Comparison of ENCODE assay signal across 14 mouse cellular contexts in genomic region chr17:44244096-44244495, GRCm38 (mm10).
"Had no signal": no experiment of that assay in that cellular context is flagged by ENCODE, and none has a peak within 500 bp of the region (broad histone marks: within the 10 kb centered on the region; RNA-seq: fewer than 3 reads in every experiment).

No protein-coding gene starts in this region.

- ATAC-seq: midbrain, embryonic 15.5 days had no signal

- H3K4me3 ChIP-seq: megakaryocyte, embryonic 14.5 days; midbrain, embryonic 13.5 days; midbrain, embryonic 15.5 days; neural tube, embryonic 12.5 days; stomach, embryonic 15.5 days had no signal

- H3K27me3 ChIP-seq: midbrain, embryonic 15.5 days; neural tube, embryonic 12.5 days; stomach, embryonic 15.5 days had no signal

- H3K36me3 ChIP-seq: midbrain, embryonic 13.5 days; midbrain, embryonic 15.5 days; neural tube, embryonic 12.5 days; stomach, embryonic 15.5 days had no signal

- H3K27ac ChIP-seq: midbrain, embryonic 13.5 days; midbrain, embryonic 15.5 days; neural tube, embryonic 12.5 days; stomach, embryonic 15.5 days; stomach, postnatal 0 days had no signal

- H3K9ac ChIP-seq: lung, embryonic 14.5 days; midbrain, embryonic 13.5 days; midbrain, embryonic 15.5 days; neural tube, embryonic 12.5 days; stomach, embryonic 15.5 days had no signal

- H3K4me1 ChIP-seq: midbrain, embryonic 15.5 days; neural tube, embryonic 12.5 days; stomach, embryonic 15.5 days had no signal

- DNase-seq: lung, adult 18-20 months; lung, postnatal 10 days; lung, postnatal 4 days; right cerebral cortex, postnatal 14 days; thymus, adult 2 months; thymus, postnatal 25 days; thymus, postnatal 4 days had no signal
